Mouse (Mus musculus): ENCODE measurements around the gene Pitx1. TPM values are rescaled to one million over a fixed set of nuclear protein-coding genes. Genes with fewer than 3 reads are reported as not detected.

The Pitx1 gene
- polyA plus RNA-seq, 1 experiment from 2014 or later: 1.2 TPM

- no peaks in the 10 kb centered on the region for H3K9me3 ChIP-seq
- H3K36me3 ChIP-seq: no peaks in the 10 kb centered on the region
- H3K4me2 ChIP-seq: no peak overlapping the region
- no peak for ATAC-seq (ENCODE audit: borderline replicate concordance, extremely low read depth, low FRiP score, low TSS enrichment)
- no peak overlapping the region for H3K27ac ChIP-seq
- no peak overlapping the region for H3K4me3 ChIP-seq
- H3K9ac ChIP-seq: no peak overlapping the region
- peaks cover 4% of the 10 kb centered on the region for H3K27me3 ChIP-seq
- H3K4me1 ChIP-seq: 0 out of 2 replicates have a peak, but pooled peaks cover 3% of the 10 kb centered on the region
- WGBS: 61% methylated on average over 5 of the region's 5 CpGs
Observed at GRCm38 (mm10) chr13:55813490-55814016, 22.4 kb downstream of the Pitx1 start.

- ATAC-seq (ENCODE audit: borderline replicate concordance, extremely low read depth, low FRiP score, low TSS enrichment): no peak
- Histone ChIP-seq H3K27ac (no peak overlapping the region), H3K27me3 (no peaks in the 10 kb centered on the region; the same call in none of the 2 replicates), H3K9me3 (no peaks in the 10 kb centered on the region), H3K4me3 (no peak overlapping the region), H3K4me2 (no peak overlapping the region), H3K36me3 (no peaks in the 10 kb centered on the region), H3K9ac (no peak overlapping the region), H3K4me1 (0 out of 2 replicates have a peak, but pooled peaks cover 3% of the 10 kb centered on the region)
- WGBS: 57% methylated on average over 5 of the region's 5 CpGs
Observed at GRCm38 (mm10) chr13:55810947-55811346, 25.0 kb downstream of the Pitx1 start.

- 89% methylated on average over 10 of the region's 10 CpGs for WGBS
- no peak for ATAC-seq (ENCODE audit: borderline replicate concordance, extremely low read depth, low FRiP score, low TSS enrichment)
- no peak overlapping the region for H3K9ac ChIP-seq
Observed at GRCm38 (mm10) chr13:55809707-55810106, 26.3 kb downstream of the Pitx1 start.

GRCm38 (mm10) chr13:55809041-55809623 is 26.9 kb downstream of the Pitx1 start:
- WGBS: 71% methylated on average over 7 of the region's 7 CpGs
- Histone ChIP-seq H3K4me2 (no peak overlapping the region), H3K36me3 (no peaks in the 10 kb centered on the region), H3K27ac (no peak overlapping the region), H3K9me3 (no peaks in the 10 kb centered on the region), H3K9ac (no peak overlapping the region), H3K4me1 (0 out of 2 replicates have a peak, but pooled peaks cover 3% of the 10 kb centered on the region), H3K27me3 (no peaks in the 10 kb centered on the region; the same call in 1 of the 2 replicates), H3K4me3 (no peak overlapping the region)
- ATAC-seq (ENCODE audit: borderline replicate concordance, extremely low read depth, low FRiP score, low TSS enrichment): no peak

More at GRCm38 (mm10) chr13:55809707-55810106, 26.3 kb downstream of the Pitx1 start:
- Histone ChIP-seq H3K4me2 (no peak overlapping the region), H3K27me3 (no peaks in the 10 kb centered on the region; the same call in 1 of the 2 replicates), H3K4me1 (0 out of 2 replicates have a peak, but pooled peaks cover 3% of the 10 kb centered on the region), H3K4me3 (no peak overlapping the region), H3K9me3 (no peaks in the 10 kb centered on the region), H3K36me3 (no peaks in the 10 kb centered on the region), H3K27ac (no peak overlapping the region)

- ATAC-seq (ENCODE audit: borderline replicate concordance, extremely low read depth, low FRiP score, low TSS enrichment): no peak
- H3K9ac ChIP-seq: no peak overlapping the region
- no peaks in the 10 kb centered on the region for H3K36me3 ChIP-seq
- H3K4me1 ChIP-seq: no peaks in the 10 kb centered on the region
- no peak overlapping the region for H3K27ac ChIP-seq
- WGBS: 79% methylated on average over 1 of the region's 1 CpGs
- H3K4me2 ChIP-seq: no peak overlapping the region
- no peak overlapping the region for H3K4me3 ChIP-seq
- no peaks in the 10 kb centered on the region for H3K9me3 ChIP-seq
- no peaks in the 10 kb centered on the region; the same call in 1 of the 2 replicates for H3K27me3 ChIP-seq
Observed at GRCm38 (mm10) chr13:55803973-55804372, 32.0 kb downstream of the Pitx1 start.

- no peaks in the 10 kb centered on the region for H3K9me3 ChIP-seq
- no peak overlapping the region for H3K4me3 ChIP-seq
- no peak overlapping the region for H3K27ac ChIP-seq
- WGBS: 75% methylated on average over 2 of the region's 2 CpGs
- no peak overlapping the region for H3K4me2 ChIP-seq
- no peak for ATAC-seq (ENCODE audit: borderline replicate concordance, extremely low read depth, low FRiP score, low TSS enrichment)
- no peaks in the 10 kb centered on the region for H3K36me3 ChIP-seq
- H3K9ac ChIP-seq: no peak overlapping the region
- H3K27me3 ChIP-seq: no peaks in the 10 kb centered on the region
- no peaks in the 10 kb centered on the region for H3K4me1 ChIP-seq
Observed at GRCm38 (mm10) chr13:55801246-55801645, 34.7 kb downstream of the Pitx1 start.

GRCm38 (mm10) chr13:55786120-55786519 is 49.9 kb downstream of the Pitx1 start:
- no peak overlapping the region for H3K27ac ChIP-seq
- H3K9me3 ChIP-seq: no peaks in the 10 kb centered on the region
- H3K9ac ChIP-seq: no peak overlapping the region
- no peak for ATAC-seq (ENCODE audit: borderline replicate concordance, extremely low read depth, low FRiP score, low TSS enrichment)
- H3K27me3 ChIP-seq: no peaks in the 10 kb centered on the region
- H3K36me3 ChIP-seq: no peaks in the 10 kb centered on the region
- 40% methylated on average over 11 of the region's 11 CpGs for WGBS
- no peak overlapping the region for H3K4me3 ChIP-seq
- H3K4me1 ChIP-seq: no peaks in the 10 kb centered on the region
- no peak overlapping the region for H3K4me2 ChIP-seq

- H3K9ac ChIP-seq: no peak within 1 kb of the TSS
- H3K4me2 ChIP-seq: no peak within 1 kb of the TSS
- no peak within 1 kb of the TSS for H3K27ac ChIP-seq
- H3K36me3 ChIP-seq: no peaks in the 10 kb centered on the region
- H3K27me3 ChIP-seq: no peaks in the 10 kb centered on the region
- H3K4me1 ChIP-seq: no peaks in the 10 kb centered on the region
- WGBS: 64% methylated on average over 3 of the region's 3 CpGs
- H3K4me3 ChIP-seq: no peak within 1 kb of the TSS
- no peak for ATAC-seq (ENCODE audit: borderline replicate concordance, extremely low read depth, low FRiP score, low TSS enrichment)
- no peaks in the 10 kb centered on the region for H3K9me3 ChIP-seq
Observed at GRCm38 (mm10) chr13:55784268-55784667, 51.7 kb downstream of the Pitx1 start, which contains the start of gene Catsper3. TSS of gene Catsper3 (plus strand) at chr13:55784568.

- no peaks in the 10 kb centered on the region for H3K27me3 ChIP-seq
- no peaks in the 10 kb centered on the region for H3K36me3 ChIP-seq
- no peaks in the 10 kb centered on the region for H3K9me3 ChIP-seq
- no peak overlapping the region for H3K4me2 ChIP-seq
- 29% methylated on average over 11 of the region's 11 CpGs for WGBS
- ATAC-seq (ENCODE audit: borderline replicate concordance, extremely low read depth, low FRiP score, low TSS enrichment): no peak
- no peaks in the 10 kb centered on the region for H3K4me1 ChIP-seq
- no peak overlapping the region for H3K27ac ChIP-seq
- no peak overlapping the region for H3K9ac ChIP-seq
- H3K4me3 ChIP-seq: no peak overlapping the region
Observed at GRCm38 (mm10) chr13:55775056-55775455, 60.9 kb downstream of the Pitx1 start.

Other genes starting within 250 kb of the Pitx1 start
- 25.1 and 29.1 TPM in 2 replicates for gene B4galt7, start 236.3 kb downstream of the Pitx1 start, polyA plus RNA-seq (2015; fragmentation: Nextera tagmentation; extraction: Ambion mirVana)
- gene Caml, start 213.2 kb downstream of the Pitx1 start, polyA plus RNA-seq (2015; fragmentation: Nextera tagmentation; extraction: Ambion mirVana): 53.1 and 58.4 TPM in 2 replicates
- gene Ddx46, start 201.2 kb downstream of the Pitx1 start, polyA plus RNA-seq (2015; fragmentation: Nextera tagmentation; extraction: Ambion mirVana): 29.0 and 31.6 TPM in 2 replicates
- 59.3 and 64.9 TPM in 2 replicates for gene B230219D22Rik, start 143.1 kb downstream of the Pitx1 start, polyA plus RNA-seq (2015; fragmentation: Nextera tagmentation; extraction: Ambion mirVana)
- 93.0 TPM in 2 replicates for gene Txndc15, start 121.5 kb downstream of the Pitx1 start, polyA plus RNA-seq (2015; fragmentation: Nextera tagmentation; extraction: Ambion mirVana)
- gene Pcbd2, start 108.8 kb downstream of the Pitx1 start, polyA plus RNA-seq (2015; fragmentation: Nextera tagmentation; extraction: Ambion mirVana): 57.9 and 60.5 TPM in 2 replicates
- gene Catsper3, start 51.6 kb downstream of the Pitx1 start, polyA plus RNA-seq (2015; fragmentation: Nextera tagmentation; extraction: Ambion mirVana): not detected in 2 replicates